Mouse (Mus musculus): ENCODE results near the gene Fuom.

The Fuom gene

GRCm38 (mm10) chr7:140111943-140112342 lies 9.7 kb upstream of the Fuom start:
- intact Hi-C loops (cut with DNase I) = no loop called here

GRCm38 (mm10) chr7:140104009-140104408 lies 1.8 kb upstream of the Fuom start:
- intact Hi-C loops (cut with DNase I) = loop anchor here (5.0 kb wide), 1 partner anchor 33 kb away; the partner anchor contains the start of gene Mtg1

GRCm38 (mm10) chr7:140101498-140101897 lies 743 bp downstream of the Fuom start:
- intact Hi-C loops (cut with DNase I) = loop anchor here (5.0 kb wide), 1 partner anchor 36 kb away; the partner anchor contains the start of gene Mtg1

- intact Hi-C loops (cut with DNase I) = no loop called here
Measured at GRCm38 (mm10) chr7:140098466-140098865, 3.8 kb downstream of the Fuom start.

- intact Hi-C loops (cut with DNase I) = no loop called here
Measured at GRCm38 (mm10) chr7:140096055-140096454, 6.2 kb downstream of the Fuom start.

- intact Hi-C loops (cut with DNase I) = no loop called here
Measured at GRCm38 (mm10) chr7:140095556-140095955, 6.7 kb downstream of the Fuom start.

GRCm38 (mm10) chr7:140094954-140095353 lies 7.3 kb downstream of the Fuom start:
- intact Hi-C loops (cut with DNase I) = no loop called here

GRCm38 (mm10) chr7:140092924-140093528 lies 9.2 kb downstream of the Fuom start, which contains the start of gene Prap1:
TSS of gene Prap1 (plus strand) at chr7:140093395.
- intact Hi-C loops (cut with DNase I) = no loop called here

GRCm38 (mm10) chr7:140090601-140091000 lies 11.6 kb downstream of the Fuom start:
- intact Hi-C loops (cut with DNase I) = no loop called here

GRCm38 (mm10) chr7:140082242-140082678 lies 20.0 kb downstream of the Fuom start, which contains the start of gene Caly:
TSS of gene Caly (minus strand) at chr7:140082548.
- intact Hi-C loops (cut with DNase I) = no loop called here

GRCm38 (mm10) chr7:140081408-140082241 lies 20.6 kb downstream of the Fuom start:
- intact Hi-C loops (cut with DNase I) = no loop called here

- intact Hi-C loops (cut with DNase I) = no loop called here
Measured at GRCm38 (mm10) chr7:140080503-140081156, 21.6 kb downstream of the Fuom start.

GRCm38 (mm10) chr7:140078711-140079110 lies 23.5 kb downstream of the Fuom start:
- intact Hi-C loops (cut with DNase I) = loop anchor here (1.0 to 5.0 kb wide), 2 partner anchors 63 to 754 kb away; no protein-coding TSS in a partner anchor

- intact Hi-C loops (cut with DNase I) = loop anchor here (1.0 to 5.0 kb wide), 2 partner anchors 64 to 755 kb away; no protein-coding TSS in a partner anchor
Measured at GRCm38 (mm10) chr7:140077698-140078097, 24.5 kb downstream of the Fuom start.

- intact Hi-C loops (cut with DNase I) = no loop called here
Measured at GRCm38 (mm10) chr7:140070042-140070711, 32.1 kb downstream of the Fuom start.

- intact Hi-C loops (cut with DNase I) = no loop called here
Measured at GRCm38 (mm10) chr7:140067397-140067796, 34.8 kb downstream of the Fuom start.

- intact Hi-C loops (cut with DNase I) = loop anchor here (2.0 to 5.0 kb wide), 2 partner anchors 94 to 156 kb away; no protein-coding TSS in a partner anchor
Measured at GRCm38 (mm10) chr7:140063092-140063491, 39.1 kb downstream of the Fuom start.

- intact Hi-C loops (cut with DNase I) = loop anchor here (2.0 to 5.0 kb wide), 2 partner anchors 94 to 155 kb away; no protein-coding TSS in a partner anchor
Measured at GRCm38 (mm10) chr7:140062307-140062706, 39.9 kb downstream of the Fuom start.

- intact Hi-C loops (cut with DNase I) = loop anchor here (2.0 to 5.0 kb wide), 2 partner anchors 93 to 154 kb away; no protein-coding TSS in a partner anchor
Measured at GRCm38 (mm10) chr7:140061832-140062130, 40.5 kb downstream of the Fuom start.

- intact Hi-C loops (cut with DNase I) = loop anchor here (5.0 kb wide), 1 partner anchor 154 kb away; no protein-coding TSS in a partner anchor
Measured at GRCm38 (mm10) chr7:140060936-140061831, 41.1 kb downstream of the Fuom start.

All from adrenal gland (tissue).